25 mouse cellular contexts compared by ENCODE assay signal in the genomic region with DNA sequence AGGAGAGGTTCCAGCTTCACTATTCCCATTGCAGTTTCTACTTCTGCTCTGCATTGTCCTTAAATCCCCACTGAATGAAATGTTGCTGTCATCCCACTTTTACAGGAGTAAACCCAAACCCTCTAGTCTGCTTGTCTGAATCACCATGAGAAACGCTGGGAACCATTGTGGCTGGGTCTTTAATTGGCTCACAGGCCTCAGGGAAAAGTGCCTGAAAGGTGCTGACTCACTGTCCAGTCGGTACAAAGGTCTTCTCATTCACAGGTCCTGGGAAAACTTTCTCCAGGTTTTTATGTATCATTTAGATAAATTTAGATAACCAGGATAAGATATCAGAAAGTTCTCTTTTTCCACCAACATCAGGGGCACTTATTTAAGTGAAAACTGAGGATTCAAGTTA. TPM values are rescaled to one million over a fixed set of nuclear protein-coding genes. Genes with fewer than 3 reads are reported as not detected.
DNase-seq lines count a peak whose midpoint lies in the region; ATAC-seq lines count a peak whose summit lies in the region.
"Had no signal": no experiment of that assay in that cellular context is flagged by ENCODE, and none has a peak within 500 bp of the region (broad histone marks: within the 10 kb centered on the region; RNA-seq: fewer than 3 reads in every experiment).

No protein-coding gene starts in this region.

- H3K27me3 ChIP-seq in kidney, embryonic 15.5 days, result no peaks in the 10 kb centered on the region
- H3K27me3 ChIP-seq: embryonic facial prominence, embryonic 13.5 days; heart, embryonic 15.5 days; limb, embryonic 12.5 days had no signal

- H3K4me3 ChIP-seq in kidney, embryonic 15.5 days (replicated peaks), result no peak overlapping the region
- H3K4me3 ChIP-seq: embryonic facial prominence, embryonic 13.5 days; heart, embryonic 10.5 days; heart, embryonic 15.5 days; limb, embryonic 12.5 days had no signal

- H3K4me1 ChIP-seq in kidney, embryonic 15.5 days, result no peaks in the 10 kb centered on the region
- H3K4me1 ChIP-seq: heart, embryonic 10.5 days; heart, embryonic 15.5 days; limb, embryonic 12.5 days had no signal

- no peak overlapping the region for H3K9ac ChIP-seq in kidney, embryonic 15.5 days
- H3K9ac ChIP-seq: embryonic facial prominence, embryonic 13.5 days; heart, embryonic 15.5 days; limb, embryonic 12.5 days had no signal

- H3K4me2 ChIP-seq in kidney, embryonic 15.5 days, result no peak overlapping the region
- H3K4me2 ChIP-seq: embryonic facial prominence, embryonic 13.5 days; heart, embryonic 15.5 days; limb, embryonic 12.5 days; liver, embryonic 11.5 days; midbrain, embryonic 11.5 days had no signal

- 44% methylated on average over 2 of the region's 2 CpGs for WGBS in kidney, embryonic 15.5 days

- H3K9me3 ChIP-seq in kidney, embryonic 15.5 days (replicated peaks), result no peaks in the 10 kb centered on the region
- H3K9me3 ChIP-seq: embryonic facial prominence, embryonic 13.5 days; heart, embryonic 10.5 days; heart, embryonic 15.5 days; limb, embryonic 12.5 days had no signal

- intact Hi-C loops in left cerebral cortex, postnatal 36 days (cut with DNase I), result no loop called here

- ATAC-seq in kidney, embryonic 15.5 days (replicated peaks; ENCODE audit: low FRiP score), result no peak
- ATAC-seq: forebrain, embryonic 16.5 days; hindbrain, embryonic 16.5 days; midbrain, embryonic 16.5 days had no signal

- peak; percentile 11 to 49 for DNase-seq in kidney, adult 8-10 months
- peak; percentile 56 for DNase-seq in 3134 (ENCODE audit: extremely low read depth, insufficient read length, low spot score)
- DNase-seq in 416B (ENCODE audit: low read depth), result peak; percentile 52
- DNase-seq in ZHBTc4 (ENCODE audit: low read depth, low spot score), result peak; percentile 13
- no peak for DNase-seq in left cerebral cortex, postnatal 36 days (ENCODE audit: low spot score in 2 of 2)
- no peak for DNase-seq in frontal cortex, postnatal 25 days (ENCODE audit: low spot score in 2 of 2)
- no peak for DNase-seq in B cell, adult 2 months
- DNase-seq: adrenal gland, postnatal 14 days; cerebellum, adult 11 months; cerebellum, adult 9-11 months; kidney, postnatal 4 days; lung, postnatal 36 days; right cerebral cortex, postnatal 25 days; thymus, adult 2 months; thymus, postnatal 36 days had no signal

- no peaks in the 10 kb centered on the region for H3K36me3 ChIP-seq in kidney, embryonic 15.5 days
- H3K36me3 ChIP-seq: embryonic facial prominence, embryonic 13.5 days; heart, embryonic 10.5 days; heart, embryonic 15.5 days; limb, embryonic 12.5 days had no signal

- no peak overlapping the region for H3K27ac ChIP-seq in kidney, embryonic 15.5 days
- H3K27ac ChIP-seq: embryonic facial prominence, embryonic 13.5 days; heart, embryonic 10.5 days; heart, embryonic 15.5 days; limb, embryonic 12.5 days had no signal

RNA-seq across cellular contexts. Expression of a gene that starts 31.4 kb away (rescaled TPM):
- polyA plus RNA-seq in kidney, embryonic 15.5 days (2015; fragmentation: Nextera tagmentation; extraction: Ambion mirVana), result 74.0 and 74.7 TPM in 2 replicates
- total RNA-seq in left cerebral cortex, postnatal 36 days (2021), result 1 to 10 TPM; 8.8 to 9.4 TPM

Comparison
In these comparisons a context has a peak if more than half of its experiments do, and no peak if none do; other contexts are left out.
1. DNase-seq: peak in kidney, adult 8-10 months (2 of 2), 3134 (single experiment), 416B (single experiment) and ZHBTc4 (single experiment); none in left cerebral cortex, postnatal 36 days (0 of 2), frontal cortex, postnatal 25 days (0 of 2) and B cell, adult 2 months (0 of 2).